Mouse (Mus musculus): Measurements from ENCODE around the gene Acot12.

Gene Acot12

DNA sequence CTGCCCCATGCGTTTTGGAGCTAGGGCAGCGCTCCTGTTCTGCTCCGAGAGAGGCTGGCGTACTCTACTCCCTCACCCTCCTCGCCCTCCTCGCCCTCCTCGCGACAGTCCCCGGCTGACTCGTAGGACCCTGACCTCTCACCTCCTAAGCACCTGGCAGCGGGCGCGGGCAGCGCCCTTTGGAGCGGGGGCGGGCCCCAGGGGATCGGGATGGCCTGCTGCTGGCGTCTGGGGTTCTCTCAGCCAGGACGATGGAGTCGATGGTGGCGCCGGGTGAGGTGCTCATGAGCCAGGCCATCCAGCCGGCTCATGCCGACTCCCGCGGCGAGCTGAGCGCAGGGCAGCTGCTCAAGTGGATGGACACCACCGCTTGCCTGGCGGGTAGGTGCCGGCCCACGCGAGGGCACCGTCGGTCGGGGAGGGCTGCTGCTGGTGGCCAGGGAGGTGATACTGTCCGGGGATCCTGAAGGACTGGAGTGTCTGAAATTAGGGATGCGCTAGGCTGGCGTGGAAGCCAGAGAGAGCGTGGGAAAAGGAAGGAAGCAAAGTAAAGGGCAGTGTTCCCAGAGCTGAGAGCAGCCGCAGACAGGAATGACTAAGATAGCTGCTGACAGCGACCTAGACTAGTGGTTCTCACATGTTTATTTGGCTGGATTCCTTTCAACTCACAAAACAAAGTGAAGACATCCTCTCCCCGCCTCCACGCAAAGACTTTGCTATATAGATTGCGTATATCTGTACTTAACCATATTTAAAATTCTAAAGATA is at the start of gene Acot12:
Gene Acot12 (plus strand): TSS at position 233 of the 768 bp plus-strand sequence.
- peak; percentile 8 for DNase-seq (ENCODE audit: low read depth, low spot score)

DNA sequence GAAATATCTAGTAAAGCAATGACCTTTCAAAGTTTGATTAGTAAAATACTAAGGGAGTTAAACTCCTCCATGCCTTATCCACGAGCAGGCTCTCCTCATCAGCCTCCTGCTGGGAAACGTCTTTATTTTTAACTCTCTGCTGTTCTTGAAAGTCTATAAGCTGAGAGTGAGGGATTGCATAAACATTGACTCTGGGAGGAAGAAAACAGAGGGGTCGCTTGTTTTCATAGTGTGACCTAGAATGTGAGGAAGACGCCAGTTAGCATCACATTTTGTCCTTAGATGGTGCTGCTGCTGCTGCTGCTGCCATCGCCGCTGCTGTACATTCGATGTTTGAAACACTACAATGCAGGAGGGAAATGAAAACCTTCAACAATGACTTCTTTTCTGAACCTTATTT is 47.7 kb upstream of the Acot12 start:
- no peak for DNase-seq (ENCODE audit: low read depth, low spot score)

DNA sequence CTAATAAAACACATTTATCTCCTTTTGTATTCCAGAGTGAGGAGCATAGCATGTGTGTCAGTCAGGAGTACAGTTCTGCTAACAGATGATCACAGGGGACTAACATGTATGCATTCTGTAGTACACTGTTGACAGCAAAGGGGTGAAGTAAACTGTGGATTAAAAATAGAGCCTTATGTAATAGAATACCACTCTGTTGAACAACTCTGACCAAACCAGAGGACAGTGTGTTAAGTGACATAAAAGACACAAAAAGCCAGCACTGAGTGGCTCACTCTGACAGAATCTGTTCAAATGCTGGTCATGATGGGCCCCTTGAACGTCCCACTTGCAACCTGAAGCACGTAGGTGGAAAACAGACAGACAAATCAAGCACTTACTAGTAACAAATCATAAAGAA is 45.9 kb upstream of the Acot12 start:
- DNase-seq (ENCODE audit: low read depth, low spot score): no peak

DNA sequence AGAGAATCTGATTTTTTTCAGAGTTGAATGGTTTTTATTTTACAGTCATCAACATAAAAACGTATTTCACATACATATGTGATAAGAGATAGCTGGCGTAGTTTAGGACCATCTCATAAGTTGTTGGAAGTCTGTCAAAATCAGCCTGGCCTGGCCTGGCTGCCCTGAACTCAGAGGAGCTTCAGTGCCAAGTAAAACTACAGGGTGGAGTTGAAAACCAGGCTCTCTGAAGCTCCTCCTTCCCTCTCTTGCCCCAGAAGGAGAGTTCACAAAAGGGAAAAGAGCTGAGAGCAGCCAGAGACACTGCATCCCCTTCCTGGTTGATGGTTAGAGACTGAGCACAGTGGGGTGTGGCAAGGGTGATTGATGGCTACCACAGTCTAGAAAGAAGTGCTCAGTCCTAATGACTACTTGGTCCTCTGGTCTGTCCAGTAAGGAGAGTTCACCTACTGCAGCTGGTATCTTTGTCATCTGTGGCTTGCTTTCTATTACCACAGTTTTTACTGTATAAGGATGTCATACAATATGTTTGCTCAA is 45.1 kb upstream of the Acot12 start:
- no peak for DNase-seq (ENCODE audit: low read depth, low spot score)

DNA sequence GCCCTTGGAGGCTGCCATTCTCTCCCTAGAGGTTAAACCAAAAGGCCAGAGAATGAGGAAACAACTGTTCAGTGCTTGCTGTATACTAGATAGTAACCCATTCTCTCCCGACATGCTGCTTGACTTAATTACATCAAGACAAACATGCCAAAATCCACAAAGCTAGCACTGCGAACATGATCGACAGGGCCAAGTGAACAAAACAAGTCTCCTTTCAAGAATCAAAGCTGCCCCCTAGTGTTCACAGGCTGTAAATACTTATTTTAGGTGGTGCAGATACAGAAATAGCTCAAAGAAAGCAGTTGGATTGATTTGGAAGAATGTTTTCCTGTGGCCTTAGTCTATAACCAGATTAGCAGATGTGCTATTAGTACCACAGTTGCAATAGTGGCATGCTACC is 44.3 kb upstream of the Acot12 start:
- peak; percentile 53 for DNase-seq (ENCODE audit: low read depth, low spot score)

DNA sequence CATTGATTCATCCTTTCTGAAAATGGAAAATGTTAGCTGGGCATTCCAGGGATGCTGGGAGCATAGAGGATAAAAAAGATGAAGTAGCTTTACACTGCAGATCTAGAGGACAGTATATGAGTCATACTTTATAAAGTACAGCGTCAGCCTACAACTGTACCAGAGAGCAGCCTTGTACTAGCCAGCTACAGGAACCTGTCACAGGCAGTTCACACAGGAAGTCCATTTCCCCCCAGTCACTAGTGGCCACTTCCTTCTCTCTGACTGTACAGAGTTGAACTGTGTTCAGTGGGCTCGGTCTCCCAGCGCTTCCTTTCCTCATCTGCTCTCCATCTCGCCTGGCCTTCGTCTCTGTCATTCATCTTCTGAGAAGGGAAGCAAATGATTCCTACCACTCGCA is 39.0 kb upstream of the Acot12 start:
- no peak for DNase-seq (ENCODE audit: low read depth, low spot score)

DNA sequence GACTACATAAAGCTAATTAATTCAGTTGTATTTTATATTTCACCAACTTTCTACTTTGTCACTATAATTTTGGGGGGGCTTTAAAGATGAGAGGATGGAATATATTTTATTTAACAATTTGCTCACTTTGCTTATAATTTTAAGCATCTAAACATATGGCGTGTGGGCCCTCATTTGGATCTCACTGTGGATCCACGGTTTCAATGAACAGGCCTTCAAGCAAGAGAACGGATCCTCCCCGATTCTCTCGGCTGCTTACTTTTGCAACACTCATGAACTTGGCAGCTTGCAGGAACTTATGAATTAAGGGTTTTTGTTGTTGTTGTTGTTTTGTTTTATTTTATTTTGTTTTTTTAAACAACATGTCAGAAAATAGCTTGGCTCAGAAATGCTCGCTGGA is 21.8 kb upstream of the Acot12 start:
- no peak for DNase-seq (ENCODE audit: low read depth, low spot score)

DNA sequence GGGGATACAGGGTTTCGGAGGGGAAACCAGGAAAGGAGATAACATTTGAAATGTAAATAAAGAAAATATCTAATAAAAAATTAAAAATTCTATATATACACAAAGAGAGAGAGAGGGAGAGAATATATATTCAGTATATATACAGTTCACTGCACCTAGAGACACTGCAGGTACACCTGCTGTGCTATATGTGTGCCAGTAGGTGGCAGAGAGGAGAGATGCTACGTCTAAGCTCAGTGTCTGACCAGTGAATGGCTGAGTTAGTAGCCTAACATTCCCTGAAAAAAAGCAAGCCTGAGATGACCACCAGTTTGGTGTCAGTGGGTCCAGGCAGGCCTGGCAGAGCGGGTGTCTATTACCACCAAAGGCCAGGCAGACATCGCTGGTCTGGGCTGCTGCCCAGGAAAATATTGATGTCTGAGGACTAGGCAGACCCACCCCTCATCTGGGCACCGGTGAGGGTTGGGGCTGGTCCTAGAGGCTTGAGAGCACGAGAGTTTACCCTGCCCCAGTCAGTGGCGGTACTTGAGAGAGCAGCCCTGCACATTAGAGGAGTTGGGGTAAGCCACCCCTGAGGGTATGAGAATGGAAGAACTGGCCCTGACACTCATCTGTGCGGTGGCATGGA is 18.1 kb upstream of the Acot12 start:
- no peak for DNase-seq (ENCODE audit: low read depth, low spot score)

DNA sequence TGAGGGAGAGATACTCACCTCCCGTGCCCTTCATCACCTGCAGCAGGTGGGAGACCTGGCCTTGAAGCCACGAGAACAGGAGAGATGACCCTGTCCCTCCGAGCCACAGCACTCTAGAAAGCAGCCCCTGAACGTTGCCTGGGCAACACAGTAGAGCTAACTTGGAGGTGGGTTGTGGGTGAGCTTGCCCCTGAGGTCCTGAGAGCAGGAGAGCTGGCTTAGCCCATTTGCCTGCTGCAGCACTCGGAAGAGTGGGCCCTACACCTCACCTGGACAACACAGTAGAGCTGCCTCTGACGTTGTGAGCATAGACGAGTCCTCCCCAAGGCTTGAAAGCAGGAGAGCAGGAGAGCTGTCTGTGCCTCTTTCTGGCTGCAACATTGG is 17.6 kb upstream of the Acot12 start:
- no peak for DNase-seq (ENCODE audit: low read depth, low spot score)

DNA sequence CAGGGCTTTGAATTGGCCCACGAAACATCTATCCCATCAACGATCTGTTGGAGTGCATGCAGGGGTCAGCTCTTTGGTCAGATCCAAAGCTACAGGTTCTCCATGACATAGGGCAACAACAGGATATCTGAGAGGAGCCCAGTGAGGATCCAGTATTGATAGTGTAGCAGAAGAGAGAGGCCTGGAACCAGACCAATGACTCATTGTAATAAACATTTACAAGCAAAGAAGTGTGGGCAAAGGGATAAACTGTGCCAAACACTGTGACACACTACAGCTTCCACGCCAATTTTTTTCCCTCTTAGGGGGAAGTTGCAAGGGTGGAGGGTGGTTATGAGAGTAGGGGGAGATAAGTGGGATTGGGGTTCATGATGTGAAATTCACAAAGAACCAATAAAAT is 17.1 kb upstream of the Acot12 start:
- DNase-seq (ENCODE audit: low read depth, low spot score): no peak

DNA sequence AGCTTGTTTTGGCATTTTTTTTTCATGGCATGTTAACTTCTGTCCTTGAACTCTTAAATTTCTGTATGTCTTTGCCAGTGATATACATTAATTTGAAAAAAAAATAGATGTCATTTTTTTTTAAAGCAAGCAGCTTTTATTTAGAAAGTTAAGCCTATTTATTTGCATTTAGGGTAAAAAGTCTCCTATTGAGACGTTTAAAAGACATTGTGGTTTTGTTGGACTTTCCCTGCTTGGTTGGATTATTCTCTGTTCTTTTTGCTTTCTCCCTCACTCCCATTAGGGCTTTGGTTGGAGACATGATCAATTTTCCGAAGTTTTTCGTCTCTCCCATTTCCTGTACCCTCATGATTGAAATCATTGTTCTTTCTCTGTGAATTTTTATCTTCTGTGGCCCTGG is 16.2 kb upstream of the Acot12 start:
- DNase-seq (ENCODE audit: low read depth, low spot score): no peak

DNA sequence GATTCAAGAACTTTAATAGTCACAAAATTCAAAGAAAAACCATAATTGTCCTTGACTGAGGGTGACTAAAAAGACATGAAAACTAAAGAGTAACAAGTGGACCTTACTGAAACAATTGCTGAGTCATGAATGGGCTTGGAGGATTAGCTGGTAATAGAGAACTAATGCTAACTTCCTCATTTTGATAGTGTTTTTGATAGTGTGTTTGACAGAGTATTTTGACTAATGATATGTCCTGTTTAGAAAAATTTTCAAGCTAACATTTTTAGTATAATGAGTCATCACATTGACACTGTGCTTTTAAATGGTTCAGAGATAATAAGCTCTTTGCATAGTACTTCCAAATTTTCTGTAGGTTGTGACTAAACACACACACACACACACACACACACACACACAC is 13.4 kb upstream of the Acot12 start:
- no peak for DNase-seq (ENCODE audit: low read depth, low spot score)

DNA sequence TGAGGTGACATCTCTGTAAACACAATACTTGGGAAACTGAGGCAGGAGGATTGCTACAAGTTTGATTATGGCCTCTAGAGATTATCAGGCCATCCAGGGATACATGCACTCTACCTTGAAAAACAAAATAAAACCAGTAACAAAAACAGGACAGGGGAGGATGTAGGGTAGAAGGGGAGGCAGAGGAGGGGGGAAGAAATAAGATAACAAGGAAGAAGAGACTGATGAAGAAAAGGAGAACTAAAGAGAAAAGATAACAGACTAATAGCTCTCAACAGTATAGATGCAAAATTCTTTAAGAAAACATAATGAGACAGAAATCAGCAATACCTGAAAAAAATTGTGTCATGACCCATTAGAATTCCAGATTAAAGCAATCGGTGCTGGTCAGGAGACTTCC is 4.1 kb upstream of the Acot12 start:
- no peak for DNase-seq (ENCODE audit: low read depth, low spot score)

DNA sequence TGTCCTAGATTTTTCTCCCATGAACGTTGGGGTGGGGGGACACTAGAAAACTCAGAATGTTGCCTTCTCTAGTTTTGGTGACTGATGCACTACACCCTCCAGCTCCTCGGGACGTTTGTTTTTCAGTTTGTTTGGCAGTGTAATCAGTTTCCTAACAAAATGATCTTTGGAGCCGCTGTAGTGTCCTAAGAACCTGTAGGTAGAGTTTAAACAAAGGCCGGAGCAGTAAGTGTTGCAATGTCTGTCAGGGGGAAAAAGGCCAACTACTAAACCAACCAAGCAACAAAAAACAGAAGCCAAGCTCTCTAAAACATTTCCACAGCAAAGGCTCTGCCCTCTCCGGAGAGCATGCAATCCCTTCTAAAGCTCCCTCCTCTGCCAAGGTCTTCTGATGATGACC is 461 bp upstream of the Acot12 start:
- no peak for DNase-seq (ENCODE audit: low read depth, low spot score)

DNA sequence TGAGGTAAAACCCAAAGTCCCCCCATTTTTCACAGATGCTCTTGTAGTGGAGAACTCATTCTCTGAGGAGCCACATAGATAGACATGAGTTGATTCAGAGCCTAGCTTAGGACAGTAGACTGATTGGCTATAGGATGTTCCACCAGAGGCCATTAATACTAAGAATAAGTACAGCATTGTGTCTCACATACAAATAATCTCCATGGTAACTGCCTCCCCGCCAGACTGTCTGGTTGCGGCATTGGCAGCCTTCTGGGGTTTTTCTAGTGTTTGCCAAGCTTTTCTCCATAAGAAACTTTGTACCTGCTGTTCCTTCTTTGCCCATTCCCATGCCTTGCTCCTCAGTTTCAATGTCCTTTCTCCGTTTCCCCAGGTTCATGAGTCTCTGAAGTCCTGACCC is 1.9 kb downstream of the Acot12 start:
- no peak for DNase-seq (ENCODE audit: low read depth, low spot score)

DNA sequence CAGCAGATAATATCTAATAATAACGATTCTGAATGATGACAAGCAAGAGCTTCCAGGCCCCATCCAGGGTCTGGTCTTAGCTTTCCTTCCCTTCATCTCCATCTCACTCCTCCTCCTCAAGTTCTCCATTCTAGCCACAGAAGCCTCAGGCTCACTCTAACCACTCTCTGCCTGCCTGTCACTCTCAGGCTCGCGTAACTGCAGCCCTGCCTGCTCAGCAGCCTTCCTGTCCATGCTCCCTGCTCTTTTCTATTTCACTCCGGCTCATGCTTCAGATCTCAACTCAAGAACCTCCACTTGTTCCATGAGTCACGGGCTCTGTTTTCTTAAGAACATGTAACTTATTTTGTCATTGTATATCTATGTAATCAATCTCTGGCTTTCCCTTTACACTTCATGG is 5.2 kb downstream of the Acot12 start:
- no peak for DNase-seq (ENCODE audit: low read depth, low spot score)

DNA sequence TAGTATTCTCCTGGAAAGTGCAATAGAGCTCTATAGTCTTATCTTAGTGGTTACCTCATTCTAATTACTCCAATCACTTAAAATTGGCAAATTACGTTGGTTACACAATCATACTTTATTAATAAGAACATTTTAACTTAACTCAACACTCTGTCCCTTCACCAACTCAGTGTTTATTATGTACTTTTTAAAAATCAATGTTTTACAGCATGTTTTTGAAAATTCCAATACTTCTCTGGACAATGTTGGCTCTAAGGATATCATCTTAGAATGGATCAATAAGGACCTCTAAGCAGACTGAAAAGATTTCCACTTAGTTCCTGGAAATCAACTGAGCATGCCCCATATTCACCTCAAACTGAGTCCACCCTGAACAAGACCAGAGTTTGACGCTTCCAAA is 7.1 kb downstream of the Acot12 start:
- DNase-seq (ENCODE audit: low read depth, low spot score): no peak

DNA sequence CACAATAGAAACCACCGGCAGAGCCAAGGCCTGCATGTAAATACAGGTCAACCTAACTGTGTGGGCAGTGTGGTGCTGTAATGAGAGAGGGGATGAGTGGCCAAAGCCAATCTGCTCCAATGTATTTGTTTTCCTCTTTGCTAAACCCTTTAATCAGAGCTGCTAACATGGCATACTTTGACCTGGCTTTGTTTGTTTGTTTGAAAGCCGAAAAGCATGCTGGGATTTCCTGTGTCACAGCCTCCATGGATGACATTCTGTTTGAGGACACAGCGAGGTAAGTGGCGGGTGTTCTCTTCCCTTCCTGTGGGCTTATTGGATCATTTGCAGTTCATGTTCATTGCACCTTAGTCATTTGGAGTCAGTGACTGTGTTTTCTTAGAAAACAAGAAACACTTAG is 8.7 kb downstream of the Acot12 start:
- DNase-seq (ENCODE audit: low read depth, low spot score): no peak

DNA sequence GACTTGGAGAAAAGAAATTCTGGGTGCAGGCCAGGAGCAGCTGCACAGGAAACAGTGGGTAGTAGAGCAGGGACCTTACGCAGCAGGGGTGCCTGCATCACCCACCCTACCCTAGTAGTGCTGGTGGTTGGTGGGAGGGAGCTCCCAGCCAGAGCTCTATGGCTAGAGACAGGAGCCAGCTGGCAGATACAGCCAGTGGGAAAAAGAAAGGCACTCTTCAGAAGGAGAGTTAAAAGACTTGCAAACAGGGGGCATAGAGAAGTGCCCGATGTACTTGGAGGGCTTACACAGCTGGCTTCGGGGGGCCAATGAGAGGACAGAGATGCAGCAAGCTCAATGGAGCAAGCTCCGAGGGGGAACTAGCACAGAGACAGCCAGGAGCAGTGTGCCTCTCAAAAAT is 12.4 kb downstream of the Acot12 start:
- no peak for DNase-seq (ENCODE audit: low read depth, low spot score)

DNA sequence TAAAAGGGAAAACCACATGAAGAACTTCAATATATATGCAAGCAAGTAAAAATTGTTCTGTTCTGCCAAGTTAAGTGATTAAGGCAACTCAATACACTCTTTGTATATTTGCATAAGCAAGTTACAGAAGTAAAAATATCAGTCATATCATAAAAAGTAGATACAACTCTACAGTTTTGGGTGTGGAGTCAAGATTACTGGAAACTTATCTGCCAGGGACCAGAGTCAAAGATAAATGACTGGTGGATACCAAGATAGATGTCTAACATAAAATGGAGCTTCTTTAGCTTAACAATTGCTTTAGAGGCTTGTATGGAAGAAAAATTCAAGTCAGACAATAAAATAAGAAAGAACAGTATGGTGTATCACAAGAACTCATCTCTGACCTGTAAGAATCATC is 13.4 kb downstream of the Acot12 start:
- no peak for DNase-seq (ENCODE audit: low read depth, low spot score)

DNA sequence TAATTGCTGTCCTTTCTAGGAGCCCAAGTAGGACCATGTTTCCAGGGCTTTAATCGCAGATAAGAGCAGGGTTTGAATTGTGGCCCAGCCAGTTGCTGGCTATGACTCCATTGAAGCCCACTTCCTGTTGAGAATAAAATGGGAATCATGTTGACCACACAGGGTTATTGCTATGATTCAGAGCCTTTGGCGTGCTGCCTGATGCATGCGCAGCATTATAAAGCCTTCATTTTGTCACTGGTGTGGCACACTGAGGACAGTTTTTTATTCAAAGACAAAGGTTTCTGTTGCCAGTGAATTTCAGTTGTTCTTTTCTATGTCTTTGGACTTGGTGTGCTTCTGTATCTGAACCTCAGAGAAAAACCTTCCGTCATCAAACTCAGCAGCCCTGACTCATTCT is 14.9 kb downstream of the Acot12 start:
- DNase-seq (ENCODE audit: low read depth, low spot score): no peak

DNA sequence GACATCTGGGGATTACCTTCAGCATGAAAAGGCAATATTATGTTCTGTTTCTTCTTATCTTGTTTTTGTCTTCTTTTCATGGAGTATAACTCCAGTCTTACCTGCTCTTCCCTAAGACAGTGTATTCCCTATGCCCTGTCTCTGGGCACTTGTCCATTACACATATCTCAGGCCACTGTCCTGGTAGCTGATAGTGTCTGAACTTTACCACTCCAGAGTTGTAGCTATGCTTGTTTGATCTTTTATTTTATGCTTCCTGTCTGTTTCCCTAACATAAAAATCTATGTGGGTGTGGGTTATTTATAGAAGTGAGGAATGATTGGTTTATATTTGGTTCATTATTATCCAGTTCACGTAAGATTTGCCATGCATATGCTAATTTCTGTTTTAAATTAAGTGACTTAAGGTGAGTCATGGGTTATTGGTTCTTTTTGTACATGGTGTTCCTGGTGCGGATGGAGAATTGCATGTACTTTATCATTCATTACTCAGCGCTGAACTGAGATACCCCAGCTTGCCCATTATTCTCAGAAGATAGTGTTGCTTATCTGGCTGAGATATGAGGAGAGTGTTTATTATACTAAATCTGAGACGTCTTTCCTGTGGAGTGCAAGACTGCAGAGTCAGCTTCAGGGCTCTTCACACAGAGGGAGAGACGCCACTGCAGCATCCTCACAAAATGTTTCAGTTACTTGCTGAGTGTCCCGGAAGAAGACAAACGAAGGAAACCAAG is 17.2 kb downstream of the Acot12 start:
- DNase-seq (ENCODE audit: low read depth, low spot score): no peak

DNA sequence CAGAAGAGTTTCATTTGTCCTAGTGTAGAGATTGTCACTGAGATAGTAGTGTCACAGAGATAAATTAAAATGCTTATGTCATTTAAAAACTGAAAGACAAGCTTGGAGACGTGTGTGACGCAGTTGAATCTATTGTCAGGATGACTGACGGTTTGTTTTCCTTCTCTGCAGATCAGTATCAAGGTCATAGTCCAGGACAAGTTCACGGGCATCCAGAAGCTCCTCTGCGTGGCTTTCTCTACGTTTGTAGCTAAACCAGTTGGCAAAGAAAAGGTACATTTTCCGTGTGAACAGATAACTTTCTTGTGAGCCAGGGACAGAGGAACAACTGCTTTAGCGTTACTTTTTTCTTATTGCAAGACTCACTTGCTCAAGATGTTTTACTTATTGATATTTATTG is 18.5 kb downstream of the Acot12 start:
- no peak for DNase-seq (ENCODE audit: low read depth, low spot score)

Measured in retina, postnatal 7 days (tissue).